Mouse (Mus musculus) testis, adult 2 months (tissue): ENCODE measurements around the gene Perm1.

Source experiments
- CTCF ChIP-seq: fragments of 200-500 bp; IDR thresholded peaks from 2 replicates; pipeline ENCODE4 v1.5.1; 2012; ENCODE audit warnings: low read depth, mild to moderate bottlenecking, inconsistent platforms, low read length, moderate library complexity; ENCODE audit not compliant: control insufficient read depth, insufficient read depth, insufficient replicate concordance
- POLR2A ChIP-seq: fragments of 200-500 bp; IDR thresholded peaks from 2 replicates; pipeline ENCODE4 v1.6.1; 2012; ENCODE audit warnings: low read depth, mild to moderate bottlenecking, inconsistent platforms, low read length, moderate library complexity; ENCODE audit not compliant: control insufficient read depth

- TF ChIP-seq CTCF (no peak), POLR2A (no peak)
Observed at GRCm38 (mm10) chr4:156203413-156204131, 12.1 kb upstream of the Perm1 start.
